Mouse (Mus musculus) heart, adult 9 months (tissue): ENCODE data around the gene Plscr5.

ENCODE experiments used
- DNase-seq, 2 experiments: peaks; one replicate each; pipeline ENCODE4 v3.0.0; 2022; ENCODE audit warnings: low spot score in 2 of 2

The Plscr5 gene

GRCm38 (mm10) chr9:92226795-92227194 lies 34.1 kb downstream of the Plscr5 start:
- DNase-seq, result no peak

DNA sequence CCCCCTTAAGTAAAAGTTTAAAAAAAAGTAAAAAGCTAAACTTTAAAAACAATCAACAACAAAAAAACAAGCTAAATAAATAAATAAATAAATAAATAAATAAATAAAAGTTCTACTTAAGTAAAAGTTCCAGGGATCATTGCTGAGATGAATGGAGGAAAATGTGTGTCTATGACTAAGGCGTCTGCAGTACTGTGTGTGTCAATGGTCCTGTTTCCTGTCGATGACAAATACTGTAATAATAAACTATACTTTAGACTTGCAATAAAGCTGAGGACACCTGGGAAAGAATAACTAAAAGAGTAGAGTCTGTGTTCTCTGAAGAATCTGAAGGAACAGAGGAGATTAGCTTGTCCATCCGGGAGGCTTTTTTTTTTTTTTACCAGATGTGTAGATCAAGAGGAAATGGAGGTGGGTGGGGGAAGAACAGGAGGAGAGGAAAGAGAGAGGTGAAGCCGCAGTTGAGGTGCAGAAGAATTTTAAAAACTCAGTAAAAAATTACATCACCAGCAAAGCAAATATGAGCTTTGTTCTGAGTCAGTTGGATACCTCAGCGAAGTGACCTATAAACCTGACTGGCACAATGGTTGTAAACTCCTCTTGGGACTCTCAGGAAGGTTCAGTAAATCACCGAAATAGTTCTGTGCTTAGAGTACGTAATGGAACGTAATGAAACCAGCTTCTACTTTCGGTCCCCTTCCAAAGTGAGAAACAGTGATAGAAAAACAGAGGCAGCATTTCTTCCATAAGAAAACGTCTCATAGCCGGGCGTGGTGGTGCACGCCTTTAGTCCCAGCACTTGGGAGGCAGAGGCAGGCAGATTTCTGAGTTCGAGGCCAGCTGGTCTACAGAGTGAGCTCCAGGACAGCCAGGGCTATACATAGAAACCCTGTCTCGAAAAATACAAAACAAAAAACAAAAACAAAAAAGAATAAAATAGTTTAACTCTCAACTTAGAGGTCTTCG lies 36.4 kb downstream of the Plscr5 start:
- DNase-seq, result no peak

DNA sequence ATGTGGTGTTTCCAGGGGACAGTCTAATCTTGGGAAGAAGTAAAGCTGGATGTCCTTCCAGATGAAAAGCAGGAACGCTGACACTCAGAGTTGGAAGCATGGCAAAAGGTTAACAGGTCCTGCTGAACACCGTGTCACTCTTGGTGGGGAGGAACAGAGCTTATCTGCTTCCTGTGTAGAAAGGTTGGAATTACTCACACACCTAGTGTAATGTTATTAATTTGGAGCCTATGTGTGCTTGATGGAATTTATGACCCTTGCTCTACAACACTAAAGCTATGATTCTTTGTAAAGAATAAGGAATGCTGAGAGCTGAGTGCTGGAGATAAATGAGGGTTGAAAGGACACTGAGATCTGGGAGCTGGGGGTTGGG lies 37.1 kb downstream of the Plscr5 start:
- no peak for DNase-seq

- DNase-seq, result no peak
These were observed 42.2 kb downstream of the Plscr5 start for GRCm38 (mm10) chr9:92234901-92235458.

GRCm38 (mm10) chr9:92248773-92249446 lies 56.2 kb downstream of the Plscr5 start:
- no peak for DNase-seq

- DNase-seq, result no peak
These were observed 56.7 kb downstream of the Plscr5 start, which contains the start of gene Plscr1 for GRCm38 (mm10) chr9:92249447-92249852. Gene Plscr1 (plus strand): TSS chr9:92249750.

GRCm38 (mm10) chr9:92249987-92250772 lies 57.4 kb downstream of the Plscr5 start:
- DNase-seq, result peak; percentile 87 to 89

- no peak for DNase-seq
These were observed 60.0 kb downstream of the Plscr5 start for GRCm38 (mm10) chr9:92252718-92253117.

GRCm38 (mm10) chr9:92253585-92254321 lies 61.0 kb downstream of the Plscr5 start:
- DNase-seq, result no peak
